Mouse (Mus musculus) thymus, postnatal 36 days (tissue): Measurements from ENCODE around the gene Hnrnpab.

Source experiments
- DNase-seq, 2 experiments: peaks; one replicate each; pipeline ENCODE4 v3.0.0; 2022; ENCODE audit warnings: mixed read lengths in 2 of 2

The Hnrnpab gene

DNA sequence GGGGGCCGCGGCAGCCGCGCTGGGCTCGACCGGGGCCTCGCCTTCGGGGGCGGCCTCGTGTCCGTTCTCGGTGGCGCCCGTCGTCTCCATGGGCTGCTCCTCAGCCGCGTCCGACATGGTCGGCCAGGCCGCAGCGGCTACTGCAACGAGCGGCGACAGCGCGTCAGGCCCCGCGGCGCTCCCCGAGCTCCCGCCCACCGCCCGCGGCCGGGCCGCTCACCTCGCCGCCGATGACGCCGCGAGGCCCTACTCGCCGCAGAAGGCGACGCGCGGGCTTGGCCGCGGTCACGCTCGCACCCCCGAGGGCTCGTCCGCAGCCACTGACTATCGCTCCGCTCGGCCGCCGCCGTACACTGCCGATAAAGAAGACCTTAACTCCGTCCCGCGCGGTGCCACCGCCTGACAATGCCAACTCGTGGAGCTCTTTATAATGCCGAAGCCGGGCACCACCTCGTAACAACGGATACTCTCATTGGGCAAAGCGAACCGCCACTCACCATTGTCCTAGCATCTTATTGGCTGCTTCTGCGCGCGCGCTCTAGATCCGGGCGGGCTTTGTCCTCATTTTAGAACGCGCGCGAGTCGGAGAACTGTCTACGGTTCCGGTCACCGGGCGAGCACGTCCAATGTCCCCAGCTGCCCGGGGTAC lies at the start of gene Hnrnpab:
Gene Hnrnpab, minus strand, starts transcription at position 401 of the 649 bp plus-strand sequence.
- peak; percentile 96 for DNase-seq

DNA sequence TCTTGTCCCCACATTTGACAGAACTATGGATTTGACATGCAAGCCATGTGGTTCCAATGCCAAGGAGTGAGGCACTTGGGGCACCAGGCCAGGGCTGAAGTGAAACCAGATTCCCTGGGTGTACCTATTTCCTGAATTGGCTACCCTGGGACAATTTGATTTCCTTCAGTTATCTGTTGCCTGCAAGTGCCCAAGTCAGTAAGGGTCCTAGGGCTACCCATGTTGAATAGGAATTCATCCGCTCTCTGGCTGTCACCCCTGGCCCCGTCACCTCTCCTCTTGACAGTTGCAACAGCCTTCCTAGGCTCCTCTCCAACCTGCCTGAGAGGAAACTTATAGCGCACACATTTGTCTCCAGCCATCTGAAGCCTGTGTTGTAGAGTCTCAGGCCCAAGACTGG lies 48.2 kb upstream of the Hnrnpab start:
- DNase-seq: no peak

DNA sequence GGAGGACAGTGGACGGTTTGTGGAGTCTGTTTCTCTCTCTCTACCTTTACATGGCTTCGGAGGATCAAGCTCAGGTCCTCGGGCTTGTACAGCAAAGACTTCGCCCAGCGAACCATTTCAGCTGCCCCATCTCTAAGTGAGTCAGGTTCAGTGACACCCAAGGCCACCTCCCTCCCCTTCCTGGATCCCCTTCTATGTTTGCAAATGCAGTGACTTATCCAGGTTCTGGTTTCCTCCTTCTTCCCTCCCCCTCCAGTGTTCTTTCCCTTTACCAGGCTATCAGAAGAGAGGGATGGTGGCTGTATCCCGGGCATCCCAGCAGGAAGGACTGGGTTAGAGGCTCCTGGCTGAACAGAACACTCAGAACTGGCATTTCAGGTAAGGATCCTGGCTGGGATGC lies 47.1 kb upstream of the Hnrnpab start:
- DNase-seq: no peak

DNA sequence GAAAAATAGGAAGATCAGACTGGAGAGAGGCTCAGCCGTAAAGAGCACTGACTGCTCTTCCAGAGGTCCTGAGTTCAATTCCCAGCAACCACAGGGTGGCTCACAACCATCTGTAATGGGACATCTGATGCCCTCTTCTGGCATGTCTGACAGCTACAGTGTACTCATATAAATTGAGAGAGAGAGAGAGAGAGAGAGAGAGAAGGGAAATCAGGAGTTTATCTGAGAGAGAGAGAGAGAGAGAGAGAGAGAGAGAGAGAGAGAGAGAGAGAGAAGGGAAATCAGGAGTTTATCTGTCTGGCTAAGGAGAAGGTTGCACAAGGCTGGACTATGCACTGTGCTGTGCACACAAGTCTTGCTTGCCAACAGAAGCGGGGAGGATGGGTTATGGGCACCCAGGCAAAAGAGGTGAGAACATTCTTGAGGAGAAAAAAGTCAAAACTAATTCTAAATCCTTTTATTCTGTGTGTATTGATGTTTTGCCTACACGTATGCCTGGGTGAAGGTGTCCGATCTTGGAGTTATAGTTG lies 46.3 kb upstream of the Hnrnpab start:
- DNase-seq: no peak

DNA sequence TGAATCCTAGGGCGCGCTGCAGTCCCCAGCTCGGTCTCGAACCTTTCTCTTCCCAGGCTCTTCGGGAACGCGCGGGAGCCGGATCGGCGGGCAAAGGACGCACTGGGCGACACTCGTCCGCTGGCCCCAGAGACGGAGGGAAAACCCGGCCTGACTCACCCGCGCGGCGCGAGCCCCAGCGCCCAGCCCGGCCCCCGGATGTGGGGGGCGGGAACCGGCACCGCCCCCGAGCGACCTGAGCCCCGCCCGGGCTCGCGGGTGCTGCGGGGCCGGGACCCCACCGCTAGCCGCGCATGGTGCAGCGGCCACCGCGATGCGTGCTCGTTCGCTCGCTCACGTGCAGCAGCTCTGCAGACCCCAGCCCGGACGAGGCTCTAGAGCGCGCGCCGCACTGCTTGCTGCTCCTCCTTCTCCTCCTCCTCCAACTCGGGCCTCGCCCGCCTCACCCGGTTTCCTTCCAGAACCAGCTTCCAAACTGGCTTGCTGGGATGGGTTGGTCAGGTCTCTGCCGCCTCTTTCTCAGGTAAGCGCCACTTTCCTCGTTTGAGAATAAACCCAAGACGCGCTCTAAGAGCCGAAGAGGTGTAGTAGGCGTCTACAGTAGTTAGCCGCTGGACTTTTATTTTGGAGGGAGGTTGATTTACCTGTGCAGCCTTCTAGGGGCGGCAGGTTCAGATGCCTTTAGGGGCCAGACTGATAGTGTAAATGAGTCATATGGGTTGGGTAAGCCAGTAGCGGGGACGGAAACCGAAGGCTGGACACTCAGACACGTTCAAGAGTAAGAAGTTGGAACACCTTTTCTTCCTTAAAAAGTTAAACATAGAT lies 44.3 kb upstream of the Hnrnpab start, which contains the start of the genes N4bp3 and D930048N14Rik:
Gene N4bp3, minus strand, starts transcription at position 152 of the 825 bp plus-strand sequence.
Gene D930048N14Rik, plus strand, starts transcription at position 264 of the 825 bp plus-strand sequence.
- DNase-seq: peak; percentile 79 to 82

DNA sequence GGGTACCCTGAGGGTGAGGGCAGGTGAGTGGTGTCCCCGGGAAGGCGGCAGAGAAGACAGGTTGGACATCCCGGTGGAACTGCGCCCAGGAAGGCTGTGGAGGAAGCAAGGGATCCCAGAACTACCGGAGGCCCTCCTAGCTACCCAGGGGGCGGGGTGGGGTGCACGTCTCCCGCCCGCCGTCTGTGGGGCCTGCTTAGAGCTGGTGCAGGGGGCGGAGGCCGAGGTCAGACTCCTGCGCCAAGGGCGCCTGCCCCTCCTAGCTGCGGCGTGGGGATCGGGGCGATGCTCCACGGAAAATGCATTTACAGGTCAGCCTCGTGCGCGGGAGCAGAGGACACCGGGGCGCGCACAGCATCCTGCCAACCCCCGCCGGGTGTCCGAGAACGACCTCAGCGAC lies 43.6 kb upstream of the Hnrnpab start:
- DNase-seq: peak; percentile 52 to 70

DNA sequence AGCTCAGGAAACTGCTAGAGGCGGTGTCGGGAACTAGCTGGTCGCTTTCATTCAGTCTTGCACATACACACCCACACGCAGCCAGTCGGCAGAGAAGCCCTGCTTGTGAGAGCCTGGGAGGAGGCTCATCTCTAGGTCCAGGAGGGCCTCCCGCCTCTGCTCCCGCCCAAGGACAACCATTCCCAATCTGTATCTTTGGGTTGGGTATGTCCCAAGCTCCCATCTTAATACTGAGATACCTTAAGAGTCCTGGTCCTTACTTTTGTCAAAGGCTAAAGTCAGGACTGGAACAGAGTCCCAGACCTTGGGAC lies 43.2 kb upstream of the Hnrnpab start:
- peak; percentile 37 to 46 for DNase-seq

DNA sequence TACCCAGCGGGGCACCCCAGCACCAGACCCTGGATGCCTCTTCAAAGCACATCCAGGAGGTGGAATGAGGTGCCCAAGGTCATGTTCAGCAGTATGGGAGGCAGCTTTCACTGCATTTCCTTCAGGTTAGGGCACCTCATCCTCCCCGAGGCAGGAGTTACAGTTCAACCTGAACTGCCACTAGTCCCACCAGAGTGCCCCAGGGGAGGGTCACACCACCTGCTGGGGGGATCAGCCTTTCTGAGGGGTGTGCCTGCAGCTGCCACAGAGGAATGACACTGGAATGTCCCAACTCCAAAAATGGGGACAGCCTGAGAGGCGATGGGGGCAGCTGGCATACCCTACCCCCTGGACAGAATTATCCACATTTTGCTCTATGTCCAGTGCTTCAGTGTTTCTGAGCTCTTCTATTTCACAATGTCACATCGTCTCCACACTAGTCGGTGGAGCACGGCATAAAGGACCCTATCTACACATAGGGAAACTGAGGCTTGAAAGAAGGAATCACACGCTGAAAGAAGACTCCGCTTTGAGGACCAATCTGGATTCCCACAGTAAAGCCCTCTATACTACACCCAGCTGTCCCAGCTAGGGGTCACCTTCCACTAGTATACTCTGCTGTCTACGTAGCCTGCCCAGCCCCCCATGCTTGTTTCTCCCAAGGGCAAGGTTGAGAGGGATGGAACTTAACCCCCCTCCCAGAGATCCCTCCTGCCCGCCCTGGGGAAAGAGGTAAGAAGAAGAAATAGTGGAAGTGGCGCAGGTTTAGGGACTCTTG lies 42.7 kb upstream of the Hnrnpab start:
- DNase-seq: no peak

DNA sequence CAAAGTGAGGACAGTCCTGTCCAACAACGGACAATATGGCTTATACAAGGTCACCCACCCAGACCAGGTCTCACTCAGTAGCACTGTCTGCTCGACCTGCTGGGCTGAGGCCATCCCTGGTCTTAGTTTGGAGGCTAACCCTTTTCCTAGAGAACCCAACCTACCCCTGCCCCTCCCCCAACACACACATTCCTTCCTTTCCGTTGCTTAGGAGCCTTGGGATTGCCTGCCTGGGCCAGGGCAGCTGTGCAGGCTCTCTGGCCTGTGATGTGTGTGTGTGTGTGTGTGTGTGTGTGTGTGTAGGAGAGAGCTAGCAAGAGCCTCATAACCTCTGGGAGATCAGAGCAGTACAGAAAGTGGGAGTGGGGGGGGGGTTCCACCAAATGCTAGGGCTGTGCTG lies 41.9 kb upstream of the Hnrnpab start:
- DNase-seq: no peak

DNA sequence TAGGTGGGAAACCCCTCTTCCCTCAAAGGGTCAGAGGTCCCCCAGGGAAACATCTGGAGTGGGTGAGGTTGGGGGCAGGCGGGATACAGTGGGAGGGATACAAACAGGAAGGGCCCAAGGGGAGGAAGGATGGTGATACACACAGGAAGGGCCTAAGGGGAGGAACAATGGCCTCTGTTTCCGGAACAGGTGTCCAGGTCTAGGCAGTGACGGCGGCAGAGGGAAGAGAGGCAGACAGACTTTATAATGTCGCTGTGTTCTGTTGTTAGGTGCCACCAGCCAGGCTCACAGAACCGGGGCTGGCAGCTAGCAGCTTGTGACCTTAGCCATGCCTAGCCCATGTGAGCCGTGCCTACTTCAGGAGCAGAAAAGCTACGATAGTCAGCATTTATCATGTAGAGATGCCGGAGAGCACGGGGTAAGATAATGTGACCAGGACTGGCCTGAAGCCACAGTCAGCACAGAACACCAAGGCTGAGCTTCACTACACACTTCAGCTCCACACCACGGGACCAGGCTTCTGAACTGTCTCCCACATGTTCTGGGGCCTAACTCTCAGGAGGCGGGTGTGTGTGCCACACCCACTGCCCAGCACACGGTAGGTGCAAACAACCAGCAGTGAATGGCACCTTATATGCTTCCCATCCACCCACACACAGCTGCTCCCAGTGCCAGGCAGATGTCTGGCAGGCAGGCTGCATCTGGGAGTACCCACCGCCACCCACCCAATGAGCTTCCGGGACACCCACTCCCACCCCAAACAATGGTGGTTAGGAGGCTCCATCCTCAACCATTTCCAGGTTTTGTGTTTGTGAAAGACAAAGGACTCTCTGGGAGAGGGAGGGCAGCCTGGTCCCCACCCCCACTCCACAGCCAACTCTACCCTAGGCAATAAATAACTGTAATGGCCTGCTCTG lies 40.4 kb upstream of the Hnrnpab start:
- peak; percentile 24 to 59 for DNase-seq

DNA sequence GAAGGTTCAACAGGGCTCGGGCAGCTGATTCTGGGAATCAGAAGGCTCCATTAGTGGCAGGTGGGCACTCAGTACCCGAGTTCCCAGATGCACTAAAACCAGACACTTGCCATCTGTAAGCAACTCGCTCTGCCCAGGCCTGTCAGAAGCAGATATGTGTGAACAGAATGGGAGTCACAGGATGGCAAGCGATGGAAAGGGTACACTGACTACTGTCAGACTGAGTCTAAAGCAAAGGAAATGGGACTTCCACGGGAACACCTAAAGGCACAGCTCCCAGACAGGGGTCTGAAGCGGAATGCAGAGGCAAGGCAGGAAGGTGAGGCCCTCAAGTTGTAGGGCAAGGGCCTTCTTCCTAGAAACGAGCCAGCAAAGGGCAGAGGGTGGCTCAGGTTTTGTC lies 39.6 kb upstream of the Hnrnpab start:
- no peak for DNase-seq

DNA sequence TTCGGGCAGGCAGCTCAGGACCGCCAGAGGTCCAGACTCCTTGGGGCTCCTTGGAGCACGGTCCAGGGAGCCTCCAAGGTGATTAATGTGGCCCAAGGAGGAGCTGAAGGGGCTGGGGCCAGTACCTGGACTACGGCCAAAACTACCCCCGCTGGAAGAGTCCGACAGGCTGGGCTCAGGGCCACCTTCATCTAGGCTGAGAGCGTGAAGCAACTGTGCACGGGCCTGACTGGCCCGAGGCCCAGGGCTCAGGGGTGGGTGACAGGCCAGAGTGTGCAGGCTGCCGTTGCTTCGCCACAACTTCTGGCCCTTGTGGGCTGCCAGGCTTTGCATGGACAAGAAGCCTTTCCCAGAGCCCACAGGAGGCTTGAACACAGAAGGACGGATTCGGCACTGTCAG lies 38.6 kb upstream of the Hnrnpab start:
- no peak for DNase-seq

DNA sequence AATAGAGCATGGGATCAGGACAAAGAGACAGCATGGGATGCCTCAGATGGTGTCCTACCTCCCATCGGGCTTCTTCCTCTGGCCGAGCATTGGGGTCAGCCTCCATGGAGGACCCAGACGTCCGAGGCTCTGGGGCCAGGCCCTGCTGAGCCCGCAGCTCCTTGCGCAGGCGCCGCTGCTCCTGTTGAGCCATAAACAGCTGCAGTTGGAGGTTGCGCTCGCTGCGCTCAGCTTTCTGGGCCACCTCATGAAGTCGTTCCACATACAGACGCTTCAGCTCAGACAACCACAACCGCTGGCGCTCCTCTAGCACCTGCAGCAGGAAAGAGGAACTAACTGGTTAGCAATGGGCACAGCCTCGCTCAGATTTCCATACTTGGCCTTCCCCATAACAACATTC lies 37.6 kb upstream of the Hnrnpab start:
- DNase-seq: peak; percentile 78 to 90

DNA sequence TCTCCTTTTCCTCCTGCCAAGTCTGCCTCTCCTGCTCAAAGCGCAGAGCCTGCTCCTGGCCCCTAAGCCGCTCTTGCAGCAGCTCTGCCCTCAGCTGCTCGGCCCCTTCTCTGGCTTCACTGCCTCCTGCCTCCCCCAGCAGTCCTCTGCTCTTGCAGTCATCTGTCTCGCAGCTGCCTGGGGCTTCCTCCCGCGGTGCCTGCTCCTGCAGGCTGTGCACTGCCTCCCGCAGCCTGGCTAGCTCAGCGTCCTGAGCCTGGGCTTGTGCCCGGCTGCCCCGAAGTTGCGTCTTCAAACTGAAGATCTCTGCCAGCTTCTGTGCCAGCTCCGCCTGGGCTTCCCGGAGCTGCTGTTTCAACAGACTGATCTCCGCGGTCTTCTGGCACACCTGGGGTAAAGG lies 37.1 kb upstream of the Hnrnpab start:
- peak; percentile 77 to 82 for DNase-seq

DNA sequence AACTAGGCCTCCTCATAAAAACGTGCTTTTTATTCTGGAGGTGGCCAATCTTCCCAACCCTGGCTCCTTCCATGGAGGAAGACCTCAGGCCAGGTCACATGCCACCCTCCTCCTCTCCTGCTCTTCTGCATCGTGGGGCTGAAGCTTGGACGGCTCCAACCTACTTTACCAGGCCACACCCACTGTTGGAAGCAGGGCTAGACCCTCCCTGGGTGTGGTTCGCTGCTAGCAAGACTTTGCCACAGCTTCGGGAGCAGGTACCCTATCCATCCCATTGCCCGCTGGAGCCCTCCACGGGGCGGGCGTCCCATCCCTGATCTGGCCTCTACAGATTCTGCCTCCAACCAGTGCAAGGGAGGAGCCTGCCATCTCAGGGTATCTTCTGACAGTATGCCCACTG lies 36.6 kb upstream of the Hnrnpab start:
- no peak for DNase-seq

DNA sequence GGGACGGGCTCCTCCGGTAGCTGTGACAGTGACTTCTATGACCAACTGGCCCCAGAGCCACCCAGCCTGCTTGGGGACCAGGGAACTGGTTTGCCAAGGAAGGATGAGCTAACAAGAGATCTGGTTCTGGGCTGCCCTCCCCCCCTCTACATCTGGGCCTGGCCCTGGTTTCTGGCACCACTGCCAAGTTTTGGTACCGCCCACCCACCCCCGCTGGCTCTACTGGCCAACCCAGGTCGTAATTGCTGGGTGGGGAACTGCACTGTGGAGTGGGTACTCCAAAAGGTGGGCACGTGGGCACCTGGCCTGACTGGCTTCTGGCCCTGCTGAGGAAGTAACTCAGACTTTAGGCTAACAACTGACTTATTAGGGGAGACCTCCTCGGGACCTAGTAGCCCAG lies 34.1 kb upstream of the Hnrnpab start:
- no peak for DNase-seq

DNA sequence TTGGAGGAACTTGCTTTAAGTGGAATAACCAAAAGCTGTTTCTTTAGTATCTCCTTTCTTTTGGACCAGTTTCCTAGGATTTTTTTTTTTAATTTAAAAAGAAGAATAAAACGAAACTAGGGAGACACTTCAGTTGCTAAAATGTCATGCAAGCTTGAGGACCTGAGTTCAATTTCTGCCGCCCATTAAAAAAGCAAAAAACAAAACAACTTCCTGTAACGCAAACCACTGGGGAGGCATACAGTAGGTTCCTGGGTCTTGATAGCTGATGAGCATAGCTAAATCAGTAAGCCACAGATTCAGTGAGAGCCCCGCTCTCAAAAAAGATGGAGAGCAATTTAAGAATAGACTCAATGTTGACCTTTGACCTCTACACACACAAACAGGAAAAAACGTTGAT lies 31.9 kb upstream of the Hnrnpab start:
- no peak for DNase-seq

DNA sequence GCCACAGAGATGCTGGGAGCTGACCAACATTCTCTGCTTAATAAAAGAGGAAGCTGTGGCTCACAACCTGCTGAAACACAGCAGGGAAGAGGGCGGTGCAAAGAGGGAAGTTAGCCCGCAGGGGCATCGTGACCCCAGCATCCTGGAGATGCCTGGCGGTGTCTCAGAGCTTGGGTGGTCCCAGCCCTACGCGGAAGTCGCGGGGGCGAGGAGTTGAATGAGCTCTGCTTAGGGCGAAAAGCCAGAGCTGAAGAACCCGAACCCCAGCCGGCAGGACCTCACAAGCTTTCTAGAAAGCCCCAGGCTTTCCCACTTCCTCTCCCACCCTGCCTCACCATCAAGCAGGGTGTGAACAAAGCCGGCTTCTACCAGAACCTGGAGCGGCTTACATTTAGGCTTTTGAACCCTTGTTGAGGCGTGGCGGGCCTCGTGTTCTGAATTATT lies 31.3 kb upstream of the Hnrnpab start:
- DNase-seq: peak; percentile 75 to 85

DNA sequence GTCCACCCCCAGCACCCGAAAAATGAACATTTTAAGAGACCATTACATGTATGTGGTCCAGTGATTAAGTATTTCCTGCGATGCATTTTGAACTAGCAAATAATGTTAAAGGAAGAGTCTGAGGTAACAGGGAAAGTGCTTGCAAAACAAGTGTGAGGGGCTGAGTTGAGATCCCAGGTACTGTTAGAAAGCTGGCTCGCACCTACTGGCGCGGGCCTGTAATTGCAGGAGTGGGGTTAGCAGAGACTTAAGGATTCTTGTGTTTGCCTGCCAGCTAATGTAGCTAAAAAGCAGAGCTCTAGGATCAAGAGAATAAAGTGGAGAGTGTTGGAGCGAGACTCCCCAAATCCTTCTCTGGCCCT lies 29.7 kb upstream of the Hnrnpab start:
- peak; percentile 78 to 84 for DNase-seq

DNA sequence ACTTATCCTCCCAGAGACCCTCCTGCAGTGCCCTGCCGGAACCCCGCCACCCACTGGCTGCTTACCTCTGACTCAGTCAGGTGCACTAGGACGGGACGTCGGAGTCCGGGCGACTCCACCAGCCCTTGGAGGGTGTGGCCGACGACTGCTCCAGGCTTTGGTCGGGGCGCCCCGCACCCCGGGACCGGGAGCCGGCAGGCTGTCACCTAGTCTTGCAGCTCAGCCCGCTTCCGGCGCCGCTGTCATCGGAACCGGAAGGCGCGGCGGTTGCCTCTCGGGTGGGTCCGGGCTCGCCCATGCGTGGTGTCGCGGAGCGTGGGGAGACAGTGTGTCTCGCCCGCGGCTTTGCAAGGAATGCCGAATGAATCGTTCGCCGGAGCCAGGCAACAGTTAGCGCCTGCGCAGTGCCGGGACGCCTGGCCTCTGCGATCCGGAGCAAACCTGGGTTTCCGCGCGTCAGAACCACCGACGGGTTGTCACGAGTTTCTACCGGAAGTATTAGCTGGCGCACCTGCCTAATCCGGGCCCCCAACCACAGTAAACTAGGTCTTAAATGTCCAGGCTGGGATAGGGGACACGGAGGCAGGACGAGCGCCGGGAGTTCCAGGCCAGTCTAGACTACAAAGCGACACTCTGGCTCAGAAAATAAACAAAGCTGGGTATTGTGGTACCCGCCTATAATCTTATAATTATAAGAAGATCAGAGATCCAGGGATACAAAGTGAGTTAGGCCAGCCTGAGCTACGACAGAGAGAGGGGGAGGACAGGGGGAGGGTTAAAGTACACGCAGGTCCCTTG lies 29.1 kb upstream of the Hnrnpab start, which contains the start of gene Rmnd5b:
Gene Rmnd5b, minus strand, starts transcription at position 372 of the 798 bp plus-strand sequence.
- peak; percentile 84 to 87 for DNase-seq

DNA sequence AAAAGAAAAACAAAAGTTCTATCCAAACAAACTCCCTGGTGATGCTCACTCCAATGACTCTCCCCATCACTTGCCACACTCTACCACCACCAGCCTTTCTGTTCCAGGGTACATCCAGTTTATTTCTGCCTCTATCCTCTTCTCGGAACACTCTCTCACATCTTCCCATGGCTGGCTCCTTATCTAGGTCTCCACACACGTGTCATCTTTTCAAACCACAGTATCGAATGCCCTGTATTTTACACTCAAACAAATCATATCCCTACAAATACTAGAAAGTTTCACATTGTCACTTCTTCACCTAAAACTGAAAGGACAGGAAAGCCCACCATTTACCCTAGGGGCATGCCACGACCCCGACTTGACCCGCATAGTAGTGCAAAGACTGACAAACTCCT lies 28.5 kb upstream of the Hnrnpab start:
- DNase-seq: no peak
